Mouse (Mus musculus): ENCODE measurements at regions not wholly inside any gene's neighbourhood (a gene's known extent, or its start where the extent isn't known, plus 50 kb on each side); places are given as distances from the start of the nearest gene placed in this dataset.

DNA sequence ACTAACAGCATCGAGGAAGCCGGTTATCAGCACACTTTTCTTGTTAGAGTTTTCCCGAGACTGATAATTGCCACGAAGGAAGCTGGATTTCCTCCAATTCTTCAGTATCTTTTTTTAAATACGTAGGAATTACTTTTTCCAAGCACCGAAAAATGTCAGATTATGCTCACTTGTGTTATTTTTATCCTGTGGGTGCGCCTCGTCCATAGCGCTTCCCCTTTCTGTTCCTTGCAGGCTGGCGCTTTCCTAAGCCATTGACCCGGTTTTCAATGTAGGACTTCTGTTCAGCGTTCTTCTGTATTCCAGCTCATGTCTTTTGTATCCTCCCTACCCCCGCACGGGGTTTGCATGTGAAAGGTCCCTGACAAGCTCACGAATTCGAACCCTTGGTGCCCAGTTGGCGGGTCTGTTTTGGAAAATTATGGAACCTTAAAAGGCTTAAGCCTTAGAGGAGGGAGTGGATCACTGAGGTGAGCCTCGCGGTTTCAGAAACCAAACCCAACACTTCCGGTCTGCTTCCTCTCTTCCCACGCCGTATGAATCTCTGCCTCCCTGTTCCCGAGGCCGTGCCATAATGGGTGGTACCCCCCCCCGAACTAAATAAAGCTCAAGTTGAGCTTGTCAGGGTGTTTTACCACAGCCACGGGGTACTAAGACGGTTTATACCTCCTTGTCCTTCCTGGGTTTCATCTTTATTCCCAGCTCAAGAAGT, 655.9 kb upstream of the Gm19410 start:
- Histone ChIP-seq H3K4me1 (ENCODE audit: control insufficient read depth, insufficient read depth, insufficient read length, low read length) (peaks cover 3% of the 10 kb centered on the region; the same call in 1 of the 2 replicates), H3K27ac (replicated peaks; ENCODE audit: low read depth, low read length) (no peak overlapping the region), H3K4me3 (ENCODE audit: insufficient read depth, low read depth, low read length) (peak overlapping the region; percentile 30; the same call in 1 of the 2 replicates)

DNA sequence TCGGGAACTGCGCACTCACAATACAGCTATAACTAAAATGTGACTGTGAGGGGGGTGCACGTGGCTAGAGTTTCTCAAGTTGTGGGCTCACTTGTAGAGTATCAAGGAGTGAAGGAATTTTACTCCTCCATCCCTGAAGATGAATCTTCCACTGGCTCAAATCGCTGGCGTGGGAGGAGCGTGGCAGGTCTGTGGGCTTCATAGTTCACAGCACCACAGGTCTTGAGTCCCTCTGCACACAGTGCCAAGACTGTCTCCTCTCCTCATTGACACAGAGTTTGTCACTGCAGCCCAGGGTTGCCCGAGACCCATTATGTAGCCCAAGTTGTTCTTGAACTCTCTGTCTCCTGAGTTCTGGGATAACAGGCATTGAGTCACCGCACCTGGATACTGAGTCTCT, 655.3 kb upstream of the Gm19410 start:
- Histone ChIP-seq H3K27ac (replicated peaks; ENCODE audit: low read depth, low read length) (no peak overlapping the region), H3K4me1 (ENCODE audit: control insufficient read depth, insufficient read depth, insufficient read length, low read length) (peaks cover 3% of the 10 kb centered on the region; the same call in 1 of the 2 replicates)

DNA sequence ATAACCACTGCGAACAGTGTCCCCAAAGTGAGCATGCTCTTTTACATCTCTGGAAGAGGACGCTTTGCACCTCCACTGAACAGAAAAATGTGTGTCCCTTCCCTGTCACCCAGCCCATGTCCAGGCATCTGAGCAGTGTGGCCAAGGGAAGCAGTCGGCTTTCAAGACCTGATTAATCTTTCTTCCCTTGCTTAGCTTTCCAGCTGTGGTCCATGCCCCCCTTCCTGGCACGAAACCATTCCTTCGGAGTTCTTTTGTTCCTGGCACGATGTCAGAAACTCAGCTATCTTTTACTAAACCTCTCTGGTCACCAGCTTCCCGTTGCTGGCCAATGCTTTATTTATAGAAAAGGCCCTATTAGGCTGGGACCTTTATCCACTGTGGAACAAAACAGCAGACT, 654.5 kb upstream of the Gm19410 start:
- Histone ChIP-seq H3K27ac (replicated peaks; ENCODE audit: low read depth, low read length) (no peak overlapping the region; the same call in 1 of the 2 replicates), H3K4me1 (ENCODE audit: control insufficient read depth, insufficient read depth, insufficient read length, low read length) (peaks cover 3% of the 10 kb centered on the region; the same call in 1 of the 2 replicates), H3K4me3 (ENCODE audit: insufficient read depth, low read depth, low read length) (no peak overlapping the region)

More for the DNA sequence above, 655.3 kb upstream of the Gm19410 start:
- H3K4me3 ChIP-seq (ENCODE audit: insufficient read depth, low read depth, low read length) = no peak overlapping the region

DNA sequence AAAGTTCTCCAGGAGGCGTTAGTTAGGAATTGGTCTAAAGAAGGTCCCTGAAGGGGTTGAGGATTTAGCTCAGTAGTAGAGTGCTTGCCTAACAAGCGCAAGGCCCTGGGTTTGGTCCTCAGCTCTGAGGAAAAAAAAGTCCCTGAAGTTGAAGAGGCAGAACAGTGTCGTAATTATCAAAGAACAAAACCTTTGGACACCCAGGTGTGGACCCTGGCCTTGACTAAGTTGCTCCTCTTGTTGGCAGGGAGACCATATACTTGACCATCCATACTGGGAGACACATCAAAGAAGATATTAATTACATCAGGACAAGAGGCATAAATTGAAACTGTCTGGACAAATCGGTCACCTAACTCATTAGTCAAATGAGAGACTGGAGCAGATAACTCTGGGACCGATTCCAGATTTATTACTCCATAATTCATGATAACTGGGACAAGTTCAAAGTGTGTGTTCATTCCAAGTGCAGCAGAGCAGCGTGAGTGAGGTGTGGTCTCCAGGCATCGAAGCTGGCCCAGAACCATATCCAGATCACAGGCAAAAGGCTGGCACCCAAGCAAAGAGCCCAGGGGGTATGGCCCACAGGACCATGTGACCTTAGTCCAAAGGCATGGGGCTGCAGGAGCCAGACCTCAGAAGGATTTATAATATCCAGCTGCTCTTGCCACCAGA, 652.9 kb upstream of the Gm19410 start:
- H3K4me3 ChIP-seq (ENCODE audit: insufficient read depth, low read depth, low read length) = no peak overlapping the region
- H3K27ac ChIP-seq (replicated peaks; ENCODE audit: low read depth, low read length) = no peak overlapping the region

DNA sequence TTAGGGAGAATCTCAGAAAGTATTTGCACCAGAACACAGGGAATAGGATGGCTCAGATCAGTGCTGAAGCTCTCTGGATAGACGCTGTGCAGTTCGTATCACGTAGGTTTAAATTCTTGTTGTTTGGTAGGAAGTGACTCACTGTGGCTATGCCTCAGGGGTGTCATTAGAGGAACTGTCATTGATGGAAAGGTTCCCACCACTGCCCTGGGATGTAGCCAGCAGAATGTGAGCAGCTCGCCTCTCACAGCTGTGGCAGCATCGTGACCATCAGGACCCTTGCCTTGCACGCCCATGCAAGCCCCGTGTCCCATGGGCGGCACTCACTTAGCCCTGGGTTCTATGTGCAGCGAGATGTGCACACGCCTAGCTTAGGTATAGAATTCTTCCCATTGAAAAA, 651.6 kb upstream of the Gm19410 start:
- H3K4me1 ChIP-seq (ENCODE audit: control insufficient read depth, insufficient read depth, insufficient read length, low read length) = peaks cover 3% of the 10 kb centered on the region; the same call in 1 of the 2 replicates
- H3K4me3 ChIP-seq (ENCODE audit: insufficient read depth, low read depth, low read length) = no peak overlapping the region
- H3K27ac ChIP-seq (replicated peaks; ENCODE audit: low read depth, low read length) = no peak overlapping the region

More for the DNA sequence above, 652.9 kb upstream of the Gm19410 start:
- H3K4me1 ChIP-seq (ENCODE audit: control insufficient read depth, insufficient read depth, insufficient read length, low read length) = peaks cover 3% of the 10 kb centered on the region; the same call in 1 of the 2 replicates

DNA sequence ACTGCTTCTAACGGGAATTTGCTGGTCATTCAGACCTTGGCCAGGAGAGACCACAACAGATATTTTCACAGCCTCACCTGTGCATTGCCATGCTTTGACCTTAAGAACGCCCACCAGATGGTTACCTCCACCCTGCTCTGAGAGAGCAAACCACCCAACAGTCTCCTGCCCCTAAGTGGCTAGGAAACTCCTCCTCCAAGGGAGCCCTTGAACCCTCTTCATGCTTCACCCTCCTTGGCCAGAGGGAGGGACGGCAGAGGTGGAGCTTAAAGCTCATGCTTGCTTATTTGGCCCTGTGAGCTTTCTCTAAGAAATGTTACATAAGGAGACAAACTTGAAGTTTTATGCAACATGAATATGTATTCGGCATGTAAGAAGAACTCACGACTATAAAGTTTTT, 645.0 kb upstream of the Gm19410 start:
- H3K4me1 ChIP-seq (ENCODE audit: control insufficient read depth, insufficient read depth, insufficient read length, low read length) = peaks cover 7% of the 10 kb centered on the region; the same call in 1 of the 2 replicates
- no peak overlapping the region for H3K4me3 ChIP-seq (ENCODE audit: insufficient read depth, low read depth, low read length)
- no peak overlapping the region for H3K27ac ChIP-seq (replicated peaks; ENCODE audit: low read depth, low read length)

DNA sequence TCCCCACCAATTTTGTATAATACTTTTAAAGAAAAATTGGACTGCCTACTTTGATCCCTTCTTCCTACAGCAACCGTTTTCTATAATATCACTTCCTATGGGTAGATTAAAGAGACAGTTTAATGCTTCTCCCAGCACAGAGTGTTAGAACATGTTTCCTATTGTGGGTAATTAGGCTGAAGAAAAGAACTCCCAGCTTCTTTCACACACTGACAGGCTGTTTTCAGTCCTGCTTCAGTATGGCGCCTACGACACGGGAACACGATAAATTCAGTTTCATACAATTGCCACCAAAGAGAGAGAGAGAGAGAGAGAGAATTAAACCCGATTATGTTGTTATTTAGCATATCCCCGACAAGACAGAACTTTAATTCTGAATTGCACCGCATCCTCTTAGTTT, 644.5 kb upstream of the Gm19410 start:
- H3K4me1 ChIP-seq (ENCODE audit: control insufficient read depth, insufficient read depth, insufficient read length, low read length) = peaks cover 7% of the 10 kb centered on the region; the same call in 1 of the 2 replicates
- no peak overlapping the region for H3K27ac ChIP-seq (replicated peaks; ENCODE audit: low read depth, low read length)
- no peak overlapping the region for H3K4me3 ChIP-seq (ENCODE audit: insufficient read depth, low read depth, low read length)

DNA sequence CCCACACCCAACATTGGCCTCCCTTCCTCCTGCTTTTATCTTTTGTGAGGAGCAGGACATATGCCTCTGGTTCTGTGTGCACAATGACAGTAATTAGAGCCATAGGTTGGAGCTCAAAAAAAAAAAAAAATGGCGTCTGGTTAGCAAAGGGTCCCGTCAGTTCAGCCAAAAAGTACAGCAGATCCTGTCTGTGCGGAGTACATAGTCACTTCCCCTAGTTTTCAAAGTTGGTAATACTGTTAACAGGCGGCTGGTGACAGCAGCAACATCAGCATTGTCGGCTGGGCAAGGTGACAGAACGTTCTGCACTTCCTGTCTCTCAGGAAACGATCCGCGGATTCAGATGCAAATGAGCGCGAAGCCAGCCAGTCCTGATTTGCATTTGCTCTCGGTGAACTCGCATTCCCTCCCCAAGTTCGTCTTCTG, 642.4 kb upstream of the Gm19410 start:
- peaks cover 7% of the 10 kb centered on the region; the same call in 1 of the 2 replicates for H3K4me1 ChIP-seq (ENCODE audit: control insufficient read depth, insufficient read depth, insufficient read length, low read length)
- peak overlapping the region; percentile 5 for H3K4me3 ChIP-seq (ENCODE audit: insufficient read depth, low read depth, low read length)
- H3K27ac ChIP-seq (replicated peaks; ENCODE audit: low read depth, low read length) = no peak overlapping the region

DNA sequence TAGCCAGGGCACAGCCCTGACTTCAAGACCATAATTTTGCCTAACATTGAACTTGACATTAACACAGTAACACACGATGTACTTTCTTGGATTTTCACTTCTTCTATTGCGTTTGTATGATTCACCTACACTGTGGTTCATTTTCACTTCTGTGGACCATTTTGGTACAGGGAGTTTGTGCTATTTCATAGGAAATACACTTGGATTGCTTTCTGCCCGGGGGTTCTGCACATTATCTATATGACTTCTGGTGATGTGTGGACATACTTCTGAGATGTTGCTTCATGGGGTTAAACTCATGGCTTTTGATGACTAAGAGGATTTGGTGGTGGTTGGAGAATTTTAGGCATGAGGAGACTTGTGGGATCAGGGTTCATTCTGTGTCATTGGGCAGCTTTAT, 640.4 kb upstream of the Gm19410 start:
- Histone ChIP-seq H3K4me1 (ENCODE audit: control insufficient read depth, insufficient read depth, insufficient read length, low read length) (peaks cover 7% of the 10 kb centered on the region; the same call in 1 of the 2 replicates), H3K4me3 (ENCODE audit: insufficient read depth, low read depth, low read length) (no peak overlapping the region), H3K27ac (replicated peaks; ENCODE audit: low read depth, low read length) (no peak overlapping the region)

DNA sequence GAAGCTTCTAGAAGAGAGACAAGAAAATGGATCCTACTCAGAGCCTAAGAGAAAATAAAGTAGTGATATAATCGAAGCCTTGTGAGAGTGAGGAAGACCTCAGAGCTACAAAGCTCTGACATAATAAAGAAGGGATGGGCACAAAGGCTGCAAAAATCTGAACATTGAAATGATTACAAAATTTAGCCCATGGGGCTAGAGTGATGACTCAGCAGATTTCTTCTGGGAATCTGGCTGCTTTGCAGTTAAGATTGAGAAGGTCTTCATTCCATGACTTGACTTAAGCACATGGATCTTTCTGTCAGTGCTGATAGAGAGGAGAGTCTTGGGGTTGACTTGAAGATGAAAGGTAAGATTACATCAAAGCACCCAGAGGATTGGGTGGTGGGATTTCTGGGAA, 633.3 kb upstream of the Gm19410 start:
- Histone ChIP-seq H3K4me3 (ENCODE audit: insufficient read depth, low read depth, low read length) (no peak overlapping the region), H3K27ac (replicated peaks; ENCODE audit: low read depth, low read length) (no peak overlapping the region), H3K4me1 (ENCODE audit: control insufficient read depth, insufficient read depth, insufficient read length, low read length) (no peaks in the 10 kb centered on the region)

DNA sequence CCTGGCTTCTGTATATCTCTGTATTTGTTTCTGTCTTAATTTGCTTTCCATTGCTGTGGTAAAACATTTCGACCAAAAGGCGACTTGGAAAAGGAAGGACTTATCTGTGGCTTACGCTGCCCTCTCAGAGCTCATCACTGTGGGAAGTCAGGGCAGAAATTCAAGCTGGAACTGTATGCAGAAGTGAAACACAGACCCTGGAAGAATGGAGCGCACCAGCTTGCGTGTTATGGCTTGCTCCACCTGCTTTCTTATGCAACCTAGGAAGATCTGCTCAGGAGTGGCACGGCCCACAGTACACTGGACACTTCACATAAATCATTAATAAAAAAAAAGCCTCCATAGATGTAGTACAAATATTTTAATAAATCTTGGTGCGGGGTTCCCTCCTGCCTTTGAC, 630.0 kb upstream of the Gm19410 start:
- Histone ChIP-seq H3K4me1 (ENCODE audit: control insufficient read depth, insufficient read depth, insufficient read length, low read length) (no peaks in the 10 kb centered on the region), H3K4me3 (ENCODE audit: insufficient read depth, low read depth, low read length) (no peak overlapping the region)

DNA sequence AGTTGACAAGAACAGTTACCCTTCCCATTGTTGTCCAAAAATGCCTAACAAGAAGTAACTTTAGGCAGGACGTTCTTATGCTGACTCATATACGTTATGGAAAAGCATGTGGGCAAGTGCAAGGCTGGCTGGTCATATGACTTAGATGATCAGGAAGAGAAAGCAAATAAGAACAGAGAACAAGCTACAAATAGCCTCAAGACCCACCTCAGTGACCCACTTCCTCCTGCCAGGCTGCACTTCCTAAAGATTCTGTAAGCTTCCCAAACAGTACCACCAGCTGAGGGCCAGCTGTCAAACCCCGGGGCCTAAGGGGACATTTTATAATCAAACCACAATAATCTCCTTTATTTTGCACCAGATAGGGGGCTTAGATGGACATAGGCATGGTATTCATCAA, 628.9 kb upstream of the Gm19410 start:
- Histone ChIP-seq H3K4me3 (ENCODE audit: insufficient read depth, low read depth, low read length) (no peak overlapping the region), H3K27ac (replicated peaks; ENCODE audit: low read depth, low read length) (0 out of 2 replicates have a peak overlapping the region, but pooled peaks have one; percentile 43), H3K4me1 (ENCODE audit: control insufficient read depth, insufficient read depth, insufficient read length, low read length) (no peaks in the 10 kb centered on the region)

More for the DNA sequence above, 630.0 kb upstream of the Gm19410 start:
- no peak overlapping the region for H3K27ac ChIP-seq (replicated peaks; ENCODE audit: low read depth, low read length)

DNA sequence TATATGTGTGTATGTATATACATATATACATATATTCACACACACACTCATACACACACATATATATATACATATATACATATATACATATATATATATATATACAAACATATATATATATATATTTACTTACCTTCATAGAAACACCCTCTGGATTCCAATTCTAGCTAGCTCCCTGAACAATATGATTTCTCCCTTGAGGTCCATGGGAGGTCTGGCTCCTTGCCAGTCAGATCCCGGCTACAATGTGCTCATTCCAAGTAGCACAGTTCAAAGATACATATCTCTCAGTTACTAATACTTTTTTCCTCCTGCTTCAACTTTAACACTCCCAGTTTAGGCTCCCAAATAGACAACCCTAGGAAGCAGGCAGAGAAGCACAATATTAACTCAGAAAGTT, 624.8 kb upstream of the Gm19410 start:
- no peak overlapping the region for H3K4me3 ChIP-seq (ENCODE audit: insufficient read depth, low read depth, low read length)
- no peaks in the 10 kb centered on the region for H3K4me1 ChIP-seq (ENCODE audit: control insufficient read depth, insufficient read depth, insufficient read length, low read length)
- no peak overlapping the region for H3K27ac ChIP-seq (replicated peaks; ENCODE audit: low read depth, low read length)

DNA sequence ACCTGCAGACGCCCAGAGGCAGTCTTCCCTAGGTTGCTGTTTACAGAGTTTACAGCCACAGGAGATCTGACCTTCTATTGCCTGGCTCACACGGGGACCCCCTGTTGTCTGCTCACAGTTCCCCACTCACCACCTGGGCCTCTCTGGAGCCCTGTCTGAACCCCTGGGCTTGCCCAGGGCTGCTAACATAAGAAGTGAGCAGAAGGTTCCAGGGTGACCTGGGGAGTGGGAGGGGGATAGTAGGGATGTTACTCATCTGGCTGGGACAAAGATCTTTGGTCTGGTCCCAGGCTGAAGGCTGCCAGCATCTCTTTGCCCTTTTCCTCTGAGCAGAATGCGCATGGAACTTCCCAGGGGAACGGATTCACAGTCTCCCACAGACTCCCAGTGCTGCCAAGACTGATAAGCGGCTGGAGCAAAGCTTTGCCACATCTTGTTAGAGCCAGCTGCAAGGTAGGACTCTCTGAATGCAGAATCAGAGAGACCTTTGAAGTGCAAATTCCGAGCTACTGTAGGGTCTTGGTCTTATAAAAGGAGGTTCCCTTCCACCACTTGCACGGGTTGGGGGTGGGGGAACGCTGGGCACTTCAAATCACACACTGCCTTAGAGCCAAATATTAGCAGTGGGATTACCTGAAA, 622.5 kb upstream of the Gm19410 start:
- H3K4me1 ChIP-seq (ENCODE audit: control insufficient read depth, insufficient read depth, insufficient read length, low read length) = no peaks in the 10 kb centered on the region
- H3K4me3 ChIP-seq (ENCODE audit: insufficient read depth, low read depth, low read length) = no peak overlapping the region
- H3K27ac ChIP-seq (replicated peaks; ENCODE audit: low read depth, low read length) = no peak overlapping the region

DNA sequence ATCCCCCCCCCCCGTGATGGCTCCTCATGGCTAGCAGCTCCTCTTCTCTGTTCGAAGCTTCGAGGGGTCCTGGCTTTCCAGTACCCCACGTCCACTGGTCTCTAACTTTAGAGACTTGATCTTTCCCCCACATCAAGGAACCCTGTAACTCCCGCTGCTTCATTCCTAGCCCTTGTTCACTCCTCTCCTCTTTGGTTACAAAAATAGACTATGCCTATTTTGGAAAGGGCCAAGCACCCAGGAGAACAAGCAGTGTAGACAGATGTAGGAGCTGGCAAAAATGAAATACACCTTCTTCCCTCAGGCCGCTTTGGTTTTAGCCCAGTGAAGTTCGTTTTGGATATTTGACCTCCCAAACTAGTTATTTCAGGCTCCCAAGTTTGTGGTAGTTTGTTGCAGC, 621.9 kb upstream of the Gm19410 start:
- Histone ChIP-seq H3K4me3 (ENCODE audit: insufficient read depth, low read depth, low read length) (no peak overlapping the region), H3K4me1 (ENCODE audit: control insufficient read depth, insufficient read depth, insufficient read length, low read length) (no peaks in the 10 kb centered on the region), H3K27ac (replicated peaks; ENCODE audit: low read depth, low read length) (no peak overlapping the region)
